Mouse (Mus musculus): ENCODE measurements around the gene Itprid1.

DNA sequence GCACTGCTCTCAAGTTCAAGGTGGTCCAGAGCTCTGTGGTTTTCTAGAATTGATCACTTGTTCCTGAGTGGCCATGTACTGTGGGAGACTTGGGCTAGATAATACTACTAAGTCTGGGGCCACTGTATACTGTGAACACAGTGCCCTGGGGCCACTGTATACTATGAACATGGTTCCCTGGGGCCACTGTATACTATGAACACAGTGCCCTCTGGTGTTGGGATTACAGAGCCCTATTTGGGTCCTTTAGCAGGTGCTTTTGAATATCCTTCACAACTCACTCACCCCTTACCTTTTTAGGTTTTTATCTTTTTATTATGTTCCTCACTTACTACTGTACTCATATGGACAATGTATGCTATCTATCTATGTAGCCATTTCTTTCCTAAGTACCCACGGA, 24.3 kb upstream of the Itprid1 start:
- TF ChIP-seq CTCF (IDR thresholded peaks at IDR 0.05; ENCODE audit: borderline replicate concordance, insufficient read depth, low read length) (no peak), POLR2A (IDR thresholded peaks at IDR 0.05; ENCODE audit: low read depth, low read length) (no peak)

All from embryonic fibroblast, embryonic 13.5 days (primary cell).